Mouse (Mus musculus) stomach, embryonic 15.5 days (tissue): ENCODE data around the gene Bhlha9. TPM values are rescaled to one million over a fixed set of nuclear protein-coding genes. Genes with fewer than 3 reads are reported as not detected.
A peak's percentile ranks its signal among the peaks of the same experiment; 100 is the strongest.

Experiments used
- ATAC-seq: fragments of 200-750 bp; cut with Nextera tagmentation; 2 replicates; pipeline ENCODE4 v1.8.0; 2017; ENCODE audit warnings: low read depth, moderate number of reproducible peaks, moderate TSS enrichment; ENCODE audit not compliant: insufficient read depth, low FRiP score
- H3K27ac ChIP-seq: fragments of 300-500 bp; sonication (generic); 2 replicates; pipeline ENCODE4 v1.5.1; 2015; ENCODE audit warnings: mild to moderate bottlenecking, inconsistent platforms
- H3K27me3 ChIP-seq: fragments of 300-500 bp; sonication (generic); replicated peaks from 2 replicates; pipeline ENCODE4 v1.6.1; 2015; ENCODE audit warnings: inconsistent platforms
- H3K36me3 ChIP-seq: fragments of 300-500 bp; sonication (generic); 2 replicates; pipeline ENCODE4 v1.6.1; 2015; ENCODE audit warnings: inconsistent platforms
- H3K4me1 ChIP-seq: fragments of 300-500 bp; sonication (generic); 2 replicates; pipeline ENCODE4 v1.6.1; 2015; ENCODE audit warnings: inconsistent platforms
- H3K4me2 ChIP-seq: fragments of 300-500 bp; sonication (generic); 2 replicates; pipeline ENCODE4 v1.6.1; 2015; ENCODE audit warnings: mild to moderate bottlenecking, inconsistent platforms
- H3K4me3 ChIP-seq: fragments of 300-500 bp; sonication (generic); replicated peaks from 2 replicates; pipeline ENCODE4 v1.5.1; 2015; ENCODE audit warnings: inconsistent platforms
- H3K9ac ChIP-seq: fragments of 300-500 bp; sonication (generic); 2 replicates; pipeline ENCODE4 v1.6.1; 2015; ENCODE audit warnings: inconsistent platforms
- H3K9me3 ChIP-seq: fragments of 300-500 bp; sonication (generic); 2 replicates; pipeline ENCODE4 v1.6.1; 2016; ENCODE audit warnings: inconsistent platforms
- WGBS: fragments of 180-500 bp; shearing (Covaris S2); methylation state at CpG from one replicate; pipeline ENCODE4 v1.1.7; 2015; 5-methylcytosine and 5-hydroxymethylcytosine counted together
- polyA plus RNA-seq: library from polyadenylated mRNA; unstranded; fragments of >200 nt; fragmentation: Nextera tagmentation; extraction: Ambion mirVana; gene quantifications from 2 replicates; pipeline ENCODE4 v1.2.1, GENCODE M21; 2015

The Bhlha9 gene
- 0.28 and 0.32 TPM in 2 replicates for polyA plus RNA-seq

DNA sequence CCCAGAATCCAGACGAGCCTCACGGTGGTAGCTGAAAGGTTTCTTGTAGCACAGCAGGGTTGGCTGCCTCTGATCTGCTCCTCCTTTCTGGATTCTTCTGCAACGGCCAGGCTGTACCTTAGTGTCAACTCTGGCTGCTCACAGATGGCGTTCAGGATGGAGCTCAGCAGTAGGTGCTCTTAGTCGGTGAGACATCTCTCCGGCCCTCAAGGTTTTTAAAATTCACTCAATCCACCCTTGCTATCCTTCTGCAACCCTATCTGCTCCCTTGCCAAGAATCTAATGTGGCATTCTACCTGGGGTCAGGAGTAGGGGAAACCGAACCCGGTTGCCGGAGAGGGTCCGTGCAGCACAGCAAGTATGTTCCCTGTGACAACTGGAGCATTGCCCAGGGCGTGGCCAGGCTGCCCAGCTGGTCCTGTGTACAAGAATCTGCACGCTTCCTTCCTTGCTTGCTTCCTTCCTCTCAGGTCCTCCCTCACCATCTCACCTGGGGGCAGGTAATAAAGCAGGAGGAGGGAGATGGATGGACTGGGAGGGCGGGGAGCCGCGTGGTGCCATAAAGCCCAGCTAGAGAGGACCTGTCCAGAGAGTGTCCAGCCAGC is at the start of gene Bhlha9:
TSS of gene Bhlha9 (plus strand) at position 600 of the 605 bp plus-strand sequence.
- Histone ChIP-seq H3K4me2 (peak within 1 kb of the TSS; percentile 56), H3K9me3 (no peaks in the 10 kb centered on the region), H3K4me3 (peak within 1 kb of the TSS; percentile 20), H3K27ac (no peak within 1 kb of the TSS), H3K27me3 (peaks cover 55% of the 10 kb centered on the region), H3K9ac (no peak within 1 kb of the TSS), H3K4me1 (peaks cover 13% of the 10 kb centered on the region; the same call in 1 of the 2 replicates), H3K36me3 (no peaks in the 10 kb centered on the region)
- 62% methylated on average over 15 of the region's 15 CpGs for WGBS
- no peak for ATAC-seq

DNA sequence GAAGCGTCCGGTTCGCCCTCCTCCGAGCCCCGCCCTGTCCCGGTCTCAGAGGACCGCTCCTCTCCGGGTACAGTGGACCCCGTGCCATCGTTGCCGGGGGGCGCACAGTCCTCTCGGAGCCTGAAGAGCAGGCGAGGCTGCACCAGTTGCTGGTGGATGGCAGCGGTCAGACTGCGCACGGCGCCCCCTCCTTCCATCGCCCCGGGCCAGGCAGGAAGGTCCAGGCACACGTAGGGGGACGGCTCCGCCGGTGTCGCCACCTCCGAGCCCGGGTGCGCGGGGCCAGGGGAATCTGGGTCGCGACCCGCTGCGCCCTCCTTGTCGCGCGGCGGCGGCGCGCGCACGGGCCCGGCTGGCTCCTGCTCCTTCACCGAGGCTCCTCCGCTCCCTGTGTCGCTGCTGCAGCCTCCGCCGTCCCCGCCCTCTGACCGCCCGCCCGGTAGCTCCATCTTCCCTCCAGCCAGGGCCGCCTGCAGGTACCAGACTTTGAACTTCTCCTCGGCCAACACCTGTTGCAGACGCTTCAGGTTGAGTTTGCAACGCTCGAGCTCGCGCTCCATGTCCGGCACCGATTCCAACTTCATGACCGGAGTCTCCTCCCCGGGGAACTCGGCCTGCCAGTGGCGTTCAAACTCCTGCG is 49.6 kb upstream of the Bhlha9 start:
- peak overlapping the region; percentile 20 for H3K9ac ChIP-seq
- H3K4me2 ChIP-seq, result peak overlapping the region; percentile 95
- H3K4me1 ChIP-seq, result 0 out of 2 replicates have a peak, but pooled peaks cover 11% of the 10 kb centered on the region
- under 1% methylated on average over 60 of the region's 66 CpGs for WGBS
- peaks cover 15% of the 10 kb centered on the region; the same call in 1 of the 2 replicates for H3K27me3 ChIP-seq
- peak; percentile 36; the same call in 1 of the 2 replicates for ATAC-seq
- H3K27ac ChIP-seq, result 0 out of 2 replicates have a peak overlapping the region, but pooled peaks have one; percentile 31
- no peaks in the 10 kb centered on the region for H3K9me3 ChIP-seq
- no peaks in the 10 kb centered on the region for H3K36me3 ChIP-seq
- peak overlapping the region; percentile 56 for H3K4me3 ChIP-seq

DNA sequence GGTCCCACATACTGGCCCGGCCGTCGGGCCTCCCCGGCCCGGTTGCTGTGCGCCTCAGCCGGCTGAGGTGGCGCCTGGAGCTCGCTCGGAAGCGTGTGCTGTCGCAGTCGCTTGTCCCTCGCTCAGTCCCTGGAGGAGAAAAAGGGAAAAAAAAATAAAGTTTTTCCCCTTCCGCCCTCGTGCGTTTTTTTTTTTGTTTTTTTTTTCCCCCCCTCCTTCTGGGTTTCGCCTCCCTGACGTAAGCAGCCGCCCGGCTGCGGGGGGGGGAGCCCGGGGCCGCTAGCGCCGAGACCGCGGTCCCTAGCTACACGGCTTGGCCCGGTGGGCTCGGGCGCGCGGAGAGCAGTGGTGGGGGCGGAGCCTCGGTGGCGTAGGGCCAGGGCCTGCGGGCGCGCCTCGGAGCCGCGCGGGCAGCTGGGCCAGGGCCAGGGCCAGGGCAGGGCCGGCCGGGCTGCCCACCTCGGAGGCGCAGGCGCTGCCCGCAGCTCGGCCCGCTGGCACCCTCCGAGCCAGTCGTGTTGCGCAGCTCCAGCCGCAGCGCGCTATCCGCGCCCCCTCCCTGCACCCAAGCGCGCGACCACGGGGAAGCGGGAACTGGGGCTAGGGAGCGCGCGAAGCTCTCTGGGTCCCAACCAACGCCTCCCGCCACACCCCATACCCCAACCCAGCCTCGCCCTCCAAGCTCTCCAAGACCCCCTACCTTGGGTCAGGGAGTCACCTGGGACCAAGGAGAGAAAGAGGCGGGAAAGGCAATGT is 48.9 kb upstream of the Bhlha9 start:
- Histone ChIP-seq H3K27ac (0 out of 2 replicates have a peak overlapping the region, but pooled peaks have one; percentile 31), H3K36me3 (no peaks in the 10 kb centered on the region), H3K9me3 (no peaks in the 10 kb centered on the region), H3K4me1 (0 out of 2 replicates have a peak, but pooled peaks cover 11% of the 10 kb centered on the region), H3K4me2 (peak overlapping the region; percentile 95), H3K4me3 (peak overlapping the region; percentile 56), H3K27me3 (peaks cover 15% of the 10 kb centered on the region; the same call in 1 of the 2 replicates), H3K9ac (peak overlapping the region; percentile 20)
- peak; percentile 79 for ATAC-seq
- WGBS, result under 1% methylated on average over 64 of the region's 72 CpGs

DNA sequence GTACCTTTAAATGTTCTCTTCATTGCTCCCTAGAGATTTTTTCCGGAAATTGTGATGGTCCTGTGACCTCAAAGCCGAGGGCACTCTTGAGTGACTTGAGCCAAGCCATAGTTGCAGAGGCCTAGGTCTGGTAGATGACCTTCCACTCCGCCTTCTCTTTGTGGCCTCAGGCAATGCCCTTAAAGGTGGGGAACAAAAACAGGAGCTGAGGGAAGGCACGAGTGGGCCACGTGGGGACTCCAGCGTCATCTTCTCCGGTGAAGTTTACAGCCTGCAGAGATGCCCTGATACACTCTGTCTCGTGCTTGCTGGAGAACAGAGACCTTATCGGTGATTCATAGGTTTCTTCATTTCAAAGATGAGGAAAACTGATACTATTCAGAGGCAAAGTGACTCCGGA is 48.2 kb upstream of the Bhlha9 start:
- no peak for ATAC-seq
- Histone ChIP-seq H3K4me1 (0 out of 2 replicates have a peak, but pooled peaks cover 11% of the 10 kb centered on the region), H3K4me3 (no peak overlapping the region), H3K36me3 (no peaks in the 10 kb centered on the region), H3K9me3 (no peaks in the 10 kb centered on the region), H3K9ac (no peak overlapping the region), H3K4me2 (peak overlapping the region; percentile 95), H3K27ac (no peak overlapping the region), H3K27me3 (peaks cover 15% of the 10 kb centered on the region; the same call in 1 of the 2 replicates)
- 68% methylated on average over 10 of the region's 10 CpGs for WGBS

DNA sequence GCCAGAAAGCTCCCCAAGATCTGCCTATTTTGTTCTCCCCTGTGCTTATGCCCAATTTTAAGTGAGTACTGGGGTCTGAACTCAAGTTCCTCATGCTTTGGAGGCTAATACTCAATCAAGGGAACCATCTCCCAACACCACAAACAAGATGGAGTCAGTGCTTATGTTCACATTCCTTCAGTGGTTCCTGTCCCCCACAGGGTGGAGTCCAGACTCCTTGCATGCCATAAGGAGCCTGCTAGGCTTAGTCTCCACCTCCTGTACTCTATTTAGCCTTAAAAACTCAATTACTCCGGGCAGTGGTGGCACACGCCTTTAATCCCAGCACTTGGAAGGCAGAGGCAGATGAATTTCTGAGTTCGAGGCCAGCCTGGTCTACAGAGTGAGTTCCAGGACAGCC is 47.4 kb upstream of the Bhlha9 start:
- peaks cover 15% of the 10 kb centered on the region; the same call in 1 of the 2 replicates for H3K27me3 ChIP-seq
- no peak overlapping the region for H3K9ac ChIP-seq
- no peak overlapping the region for H3K27ac ChIP-seq
- no peak overlapping the region for H3K4me3 ChIP-seq
- H3K9me3 ChIP-seq, result no peaks in the 10 kb centered on the region
- whole genome bisulfite sequencing, result 79% methylated on average over 3 of the region's 3 CpGs
- 0 out of 2 replicates have a peak, but pooled peaks cover 11% of the 10 kb centered on the region for H3K4me1 ChIP-seq
- no peaks in the 10 kb centered on the region for H3K36me3 ChIP-seq
- ATAC-seq, result no peak
- H3K4me2 ChIP-seq, result no peak overlapping the region

DNA sequence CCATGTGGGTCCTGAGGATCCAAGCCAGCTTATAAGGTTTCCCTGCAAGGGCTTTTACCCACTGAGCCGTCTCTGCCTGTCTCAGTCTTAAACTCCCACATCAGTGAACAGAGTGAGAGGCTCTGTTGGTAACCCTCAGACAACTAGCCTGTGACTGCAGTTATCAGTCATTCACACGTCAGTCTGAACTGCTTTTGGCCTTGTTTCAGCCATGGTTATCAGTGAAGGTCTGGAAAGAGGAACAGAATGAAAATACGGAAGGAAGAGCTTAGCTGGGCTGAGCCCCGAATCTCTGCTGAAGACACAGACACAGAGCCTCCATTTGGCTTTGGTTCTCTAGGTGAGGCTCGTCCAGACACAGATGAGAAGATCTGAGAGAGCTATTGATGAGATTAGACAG is 43.7 kb upstream of the Bhlha9 start:
- no peak overlapping the region for H3K27ac ChIP-seq
- H3K9me3 ChIP-seq, result no peaks in the 10 kb centered on the region
- no peaks in the 10 kb centered on the region for H3K27me3 ChIP-seq
- no peak for ATAC-seq
- no peak overlapping the region for H3K4me2 ChIP-seq
- no peak overlapping the region for H3K4me3 ChIP-seq
- H3K9ac ChIP-seq, result no peak overlapping the region
- H3K36me3 ChIP-seq, result no peaks in the 10 kb centered on the region
- 71% methylated on average over 5 of the region's 5 CpGs for WGBS
- H3K4me1 ChIP-seq, result no peaks in the 10 kb centered on the region

DNA sequence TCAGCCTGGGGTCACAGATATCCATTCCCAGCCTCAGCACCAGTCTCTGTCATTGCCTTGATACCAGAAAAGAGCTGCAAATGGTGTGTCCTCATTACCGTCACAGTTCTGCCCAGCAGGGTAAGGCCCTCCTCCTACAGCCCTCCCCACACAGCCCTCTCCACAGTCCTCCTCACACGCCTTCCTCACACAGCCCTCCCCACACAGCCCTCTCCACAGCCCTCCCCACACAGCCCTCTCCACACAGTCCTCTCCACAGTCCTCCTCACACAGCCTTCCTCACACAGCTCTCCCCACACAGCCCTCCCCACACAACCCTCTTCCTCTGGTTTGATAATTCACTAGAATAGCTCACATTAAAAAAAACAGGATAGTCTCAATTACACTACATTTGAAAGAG is 42.2 kb upstream of the Bhlha9 start:
- Histone ChIP-seq H3K27ac (no peak overlapping the region), H3K4me3 (no peak overlapping the region), H3K9ac (no peak overlapping the region), H3K27me3 (no peaks in the 10 kb centered on the region), H3K36me3 (no peaks in the 10 kb centered on the region), H3K9me3 (no peaks in the 10 kb centered on the region), H3K4me1 (no peaks in the 10 kb centered on the region), H3K4me2 (no peak overlapping the region)
- WGBS, result 43% methylated on average over 2 of the region's 2 CpGs
- no peak for ATAC-seq

DNA sequence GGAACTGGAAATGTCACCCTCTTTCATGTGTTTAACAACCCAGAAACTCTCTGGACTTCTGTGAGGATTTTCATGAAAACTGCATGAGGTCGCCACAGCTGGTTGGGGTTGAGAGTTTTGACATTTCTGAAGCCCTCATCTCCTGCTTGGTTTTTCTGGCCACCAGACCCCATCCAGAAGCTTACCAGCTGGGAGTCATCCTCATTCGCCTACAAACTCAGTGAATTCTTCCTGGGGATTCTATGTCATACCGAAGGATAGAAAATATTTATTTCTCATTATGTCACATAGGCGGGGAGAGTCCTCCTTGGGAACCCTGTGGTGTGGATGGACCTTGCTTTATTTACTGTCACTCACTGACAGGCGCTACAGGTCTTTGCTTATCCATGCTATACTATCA is 41.8 kb upstream of the Bhlha9 start:
- Histone ChIP-seq H3K9me3 (no peaks in the 10 kb centered on the region), H3K27ac (no peak overlapping the region), H3K27me3 (no peaks in the 10 kb centered on the region), H3K4me2 (no peak overlapping the region), H3K4me3 (no peak overlapping the region), H3K4me1 (no peaks in the 10 kb centered on the region), H3K9ac (no peak overlapping the region), H3K36me3 (no peaks in the 10 kb centered on the region)
- 57% methylated on average over 5 of the region's 5 CpGs for WGBS
- no peak for ATAC-seq

DNA sequence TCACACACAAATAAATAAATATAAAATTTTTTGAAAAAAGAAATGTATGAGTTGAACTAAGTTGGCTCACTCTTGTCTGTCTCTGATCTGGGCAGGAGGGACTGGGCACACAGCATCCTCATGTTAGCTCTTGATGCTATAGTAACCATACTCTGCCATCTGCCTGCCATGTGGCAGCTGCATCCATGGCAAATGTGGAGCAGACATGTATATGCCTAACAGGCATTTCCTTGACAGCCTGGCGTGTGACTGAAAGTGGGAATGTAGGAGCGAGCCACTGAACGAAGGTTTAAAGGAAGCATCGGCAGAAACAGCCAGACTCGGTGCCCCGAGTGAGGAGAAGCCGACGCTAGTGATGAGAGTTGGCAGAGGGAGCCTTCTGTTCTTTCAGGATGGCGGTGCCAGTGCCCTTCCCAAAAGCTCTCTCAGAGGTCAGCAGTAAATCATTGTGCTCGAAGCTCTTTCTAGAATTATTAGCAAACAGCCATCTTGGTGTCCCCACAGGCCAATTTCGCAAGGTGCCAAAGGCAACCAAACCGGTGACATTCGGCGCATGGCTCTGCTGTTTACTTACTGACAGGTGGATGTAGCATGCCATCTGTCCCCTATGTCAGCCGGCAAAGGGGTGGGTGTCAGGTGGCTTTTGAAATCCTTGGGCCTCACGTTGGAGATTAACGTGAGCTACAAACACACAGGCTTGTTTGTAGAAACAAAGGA is 32.8 kb upstream of the Bhlha9 start:
- Histone ChIP-seq H3K4me2 (no peak overlapping the region), H3K9me3 (no peaks in the 10 kb centered on the region), H3K4me3 (no peak overlapping the region), H3K36me3 (no peaks in the 10 kb centered on the region), H3K4me1 (no peaks in the 10 kb centered on the region), H3K27me3 (no peaks in the 10 kb centered on the region), H3K9ac (no peak overlapping the region), H3K27ac (no peak overlapping the region)
- WGBS, result 73% methylated on average over 17 of the region's 17 CpGs
- ATAC-seq, result no peak

DNA sequence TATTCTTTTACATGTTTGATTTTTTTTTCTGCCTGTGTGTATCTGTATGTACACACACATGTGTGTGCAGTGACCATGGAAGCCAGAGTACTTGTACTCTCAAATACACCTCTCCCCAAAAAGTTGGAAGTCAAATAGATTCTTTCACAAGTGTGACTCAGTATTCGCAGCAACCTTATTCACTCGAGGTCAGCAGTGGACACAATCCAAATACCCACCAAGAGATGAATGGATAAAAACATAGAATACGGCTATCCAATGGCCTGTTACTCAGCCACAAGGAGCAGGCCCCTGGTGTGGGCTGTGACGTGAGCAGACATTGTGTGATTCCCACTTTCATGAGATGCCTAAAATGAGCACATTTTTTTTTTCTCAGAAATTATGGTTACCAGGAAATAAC is 32.0 kb upstream of the Bhlha9 start:
- no peaks in the 10 kb centered on the region for H3K4me1 ChIP-seq
- H3K27me3 ChIP-seq, result 0 out of 2 replicates have a peak, but pooled peaks cover 7% of the 10 kb centered on the region
- no peaks in the 10 kb centered on the region for H3K36me3 ChIP-seq
- no peak overlapping the region for H3K4me2 ChIP-seq
- H3K27ac ChIP-seq, result no peak overlapping the region
- no peak overlapping the region for H3K9ac ChIP-seq
- no peak for ATAC-seq
- WGBS, result 70% methylated on average over 4 of the region's 4 CpGs
- H3K9me3 ChIP-seq, result no peaks in the 10 kb centered on the region
- H3K4me3 ChIP-seq, result no peak overlapping the region

DNA sequence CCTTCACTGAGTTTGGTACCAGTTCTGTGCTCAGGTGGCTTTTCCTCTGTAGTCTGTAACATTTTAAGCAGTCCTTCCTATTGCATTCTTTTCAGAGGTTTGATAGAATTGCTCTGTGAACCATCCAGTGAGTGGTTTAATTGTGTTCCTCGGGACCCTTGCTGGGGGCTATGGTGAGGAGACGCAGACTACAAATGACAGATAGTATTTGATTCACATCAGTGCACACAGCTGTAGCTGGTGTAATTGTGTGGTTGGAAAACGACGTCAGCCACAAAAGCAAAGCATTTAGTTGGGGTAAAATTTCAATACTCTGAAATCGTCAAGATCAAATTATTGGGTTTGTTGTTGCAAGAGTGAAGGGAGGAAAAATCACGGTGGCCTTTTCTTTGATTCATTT is 28.0 kb upstream of the Bhlha9 start:
- no peak overlapping the region for H3K4me3 ChIP-seq
- no peak overlapping the region for H3K4me2 ChIP-seq
- no peak for ATAC-seq
- no peak overlapping the region for H3K9ac ChIP-seq
- WGBS, result 76% methylated on average over 6 of the region's 6 CpGs
- 0 out of 2 replicates have a peak, but pooled peaks cover 12% of the 10 kb centered on the region for H3K27me3 ChIP-seq
- H3K27ac ChIP-seq, result no peak overlapping the region
- H3K36me3 ChIP-seq, result no peaks in the 10 kb centered on the region
- H3K4me1 ChIP-seq, result peaks cover 8% of the 10 kb centered on the region; the same call in 1 of the 2 replicates
- no peaks in the 10 kb centered on the region for H3K9me3 ChIP-seq
